Mouse (Mus musculus) heart, adult 2 months (tissue): Measurements from ENCODE around the gene Prpf39. TPM values are rescaled to one million over a fixed set of nuclear protein-coding genes. Genes with fewer than 3 reads are reported as not detected.

Experiments
- DNase-seq, 2 experiments: peaks; one replicate each; pipeline ENCODE4 v3.0.0; 2021
- H3K27ac ChIP-seq: fragments of 200-600 bp; 2 replicates; pipeline ENCODE4 v1.8.1; 2022
- H3K27me3 ChIP-seq: fragments of 200-500 bp; 2 replicates; pipeline ENCODE4 v1.6.1; 2012; ENCODE audit warnings: mild to moderate bottlenecking, low read length, inconsistent platforms, mixed read lengths; ENCODE audit not compliant: control insufficient read depth, insufficient read depth
- H3K36me3 ChIP-seq: fragments of 200-500 bp; 2 replicates; pipeline ENCODE4 v1.6.1; 2012; ENCODE audit warnings: low read length, inconsistent platforms; ENCODE audit not compliant: control insufficient read depth, insufficient read depth
- H3K4me1 ChIP-seq: fragments of 200-500 bp; 2 replicates; pipeline ENCODE4 v1.6.1; 2011; ENCODE audit warnings: low read length; ENCODE audit not compliant: control insufficient read depth, insufficient read depth
- H3K4me3 ChIP-seq: fragments of 200-600 bp; 2 replicates; pipeline ENCODE4 v1.8.1; 2022
- H3K79me2 ChIP-seq: fragments of 200-500 bp; replicated peaks from 2 replicates; pipeline ENCODE4 v1.6.1; 2012; ENCODE audit warnings: mild to moderate bottlenecking, inconsistent platforms, low read length, moderate library complexity, mixed read lengths; ENCODE audit not compliant: control insufficient read depth, insufficient read depth
- H3K9ac ChIP-seq: fragments of 200-500 bp; 2 replicates; pipeline ENCODE4 v1.6.1; 2012; ENCODE audit warnings: low read depth, mild to moderate bottlenecking, control low read depth, inconsistent platforms, low read length, mixed read lengths
- CTCF ChIP-seq: fragments of 200-600 bp; IDR thresholded peaks from 2 replicates; pipeline ENCODE4 v1.8.1; 2022; ENCODE audit warnings: antibody characterized with exemption, mild to moderate bottlenecking, moderate library complexity
- EP300 ChIP-seq: fragments of 200-500 bp; IDR thresholded peaks from 2 replicates; pipeline ENCODE4 v1.6.1; 2011; ENCODE audit warnings: low read depth, low read length, control low read depth; ENCODE audit not compliant: insufficient read depth
- POLR2A ChIP-seq: fragments of 200-500 bp; IDR thresholded peaks from 2 replicates; pipeline ENCODE4 v1.6.1; 2011; ENCODE audit warnings: mild to moderate bottlenecking, low read depth, low read length, control low read depth; ENCODE audit not compliant: insufficient read depth
- WGBS: fragments of 180-500 bp; shearing (Covaris S2); methylation state at CpG from one replicate; pipeline ENCODE4 v1.1.7; 2018; 5-methylcytosine and 5-hydroxymethylcytosine counted together
- intact Hi-C: fragments of 180-260 bp; cut with DNase I; formaldehyde crosslinking; loops from one replicate; pipeline ENCODE4 v1.15.1; 2025
- long read RNA-seq: library from polyadenylated mRNA; stranded (forward); transcript quantifications from one replicate; pipeline ENCODE4 v2.0.0, GENCODE M21; 2021
- polyA plus RNA-seq: library from polyadenylated mRNA; depleted of rRNA; stranded (reverse); fragments of >200 nt; gene quantifications from 2 replicates; pipeline ENCODE4 v1.2.3, GENCODE M21; 2012; rRNA removed
- total RNA-seq, 2 experiments: library from RNA; stranded (reverse); gene quantifications; 2 replicates each; pipeline ENCODE4 v1.2.3; 2021

Gene Prpf39
- total RNA-seq (10 to 100 TPM; 11.1 to 12.9 TPM), polyA plus RNA-seq (6.2 and 11.9 TPM in 2 replicates)
- long read RNA-seq, full-length matches to known transcripts = 3 of 5 reads
- long read RNA-seq, partial matches to known transcripts = 1 of 5 reads
- long read RNA-seq, other reads (novel, unspliced or antisense) = 1 of 5 reads

DNA sequence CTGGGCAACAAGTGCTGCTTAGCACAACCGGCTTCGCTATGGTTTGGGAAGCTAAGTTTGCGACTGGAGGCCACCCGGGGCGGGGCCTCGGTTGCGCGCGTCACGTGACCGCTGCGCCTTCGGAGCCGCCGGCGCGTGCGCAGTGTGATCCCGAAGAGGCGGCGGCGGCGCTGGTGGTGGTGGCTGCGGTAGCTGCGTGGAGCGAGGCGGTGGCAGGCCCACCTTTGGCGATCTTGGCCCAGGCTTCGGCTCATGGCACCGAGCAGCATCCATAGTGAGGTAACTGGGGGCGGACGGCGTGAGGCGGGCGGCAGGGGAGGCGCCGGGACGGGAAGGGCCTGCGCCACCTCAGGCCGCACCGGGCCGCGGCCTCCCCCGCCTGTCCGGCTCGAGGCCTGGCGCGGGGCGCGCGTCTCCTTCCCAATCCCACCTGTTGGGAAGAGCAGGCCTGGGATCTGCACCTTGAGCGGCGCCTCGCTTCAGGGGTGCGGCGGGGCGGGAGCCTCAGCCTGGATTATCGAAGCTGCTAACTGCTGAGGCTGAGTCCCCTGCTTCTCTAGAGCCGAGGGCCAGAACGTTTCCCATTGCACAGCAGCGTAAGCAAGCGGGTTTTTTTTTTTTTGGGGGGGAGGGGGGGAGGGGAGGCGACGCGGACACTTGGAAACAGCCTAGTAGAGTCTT, at the start of gene Prpf39:
Gene Prpf39 (plus strand): TSS at position 144 of the 681 bp plus-strand sequence.
- intact Hi-C loops = loop anchor here (5.0 kb wide), 2 partner anchors 36 to 69 kb away; partner anchors contain the start of genes Fkbp3, Klhl28 and Togaram1
- Histone ChIP-seq H3K27me3 (no peaks in the 10 kb centered on the region), H3K79me2 (peaks cover 7% of the 10 kb centered on the region), H3K36me3 (peaks cover 25% of the 10 kb centered on the region), H3K9ac (peak within 1 kb of the TSS; percentile 99), H3K4me3 (peak within 1 kb of the TSS; percentile 96), H3K27ac (peak within 1 kb of the TSS; percentile 96), H3K4me1 (peaks cover 11% of the 10 kb centered on the region)
- 1% methylated on average over 60 of the region's 65 CpGs for WGBS
- DNase-seq = peak; percentile 95 to 96
- TF ChIP-seq CTCF (no peak; the same call in 1 of the 2 replicates), POLR2A (peak; percentile 88; the same call in 1 of the 2 replicates)

- no peak for TF ChIP-seq POLR2A
- no peak for TF ChIP-seq CTCF
- DNase-seq = no peak
- intact Hi-C loops = no loop called here
- Histone ChIP-seq H3K9ac (no peak overlapping the region), H3K27ac (no peak overlapping the region), H3K36me3 (peaks cover 1% of the 10 kb centered on the region; the same call in 1 of the 2 replicates), H3K4me3 (no peak overlapping the region), H3K79me2 (no peaks in the 10 kb centered on the region), H3K27me3 (no peaks in the 10 kb centered on the region), H3K4me1 (no peaks in the 10 kb centered on the region)
- 85% methylated on average over 3 of the region's 3 CpGs for WGBS
Measured at GRCm38 (mm10) chr12:65007725-65008124, 28.4 kb upstream of the Prpf39 start.

DNA sequence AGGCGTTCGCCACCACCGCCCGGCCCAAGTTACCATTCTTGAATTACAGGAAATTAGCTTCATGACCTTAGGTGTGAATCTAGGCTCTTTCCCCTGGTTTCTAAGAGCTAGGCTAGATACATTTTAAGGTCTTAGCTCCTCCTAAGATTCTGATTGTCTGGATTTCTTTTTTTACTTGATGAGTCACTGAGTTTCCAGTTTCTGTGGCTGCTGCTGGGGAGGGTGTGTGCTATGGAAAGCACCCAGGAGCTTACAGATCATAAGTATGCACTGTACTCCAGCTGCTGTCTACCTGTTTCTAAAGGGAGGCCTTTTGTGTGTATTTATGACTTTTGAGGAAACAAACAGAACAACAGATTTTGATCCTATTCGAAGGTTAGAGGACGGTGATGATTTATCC, 13.3 kb upstream of the Prpf39 start:
- WGBS = 98% methylated on average over 6 of the region's 6 CpGs
- Histone ChIP-seq H3K4me1 (no peaks in the 10 kb centered on the region), H3K27me3 (no peaks in the 10 kb centered on the region), H3K4me3 (no peak overlapping the region), H3K79me2 (no peaks in the 10 kb centered on the region), H3K27ac (no peak overlapping the region), H3K9ac (no peak overlapping the region), H3K36me3 (peaks cover 4% of the 10 kb centered on the region; the same call in 1 of the 2 replicates)
- DNase-seq = no peak
- intact Hi-C loops = no loop called here
- TF ChIP-seq EP300 (no peak), POLR2A (no peak), CTCF (no peak)

- no peak for DNase-seq
- 45% methylated on average over 8 of the region's 8 CpGs for WGBS
- intact Hi-C loops = loop anchor here (5.0 kb wide), 2 partner anchors 36 to 69 kb away; partner anchors contain the start of genes Fkbp3, Klhl28 and Togaram1
- Histone ChIP-seq H3K79me2 (peaks cover 7% of the 10 kb centered on the region), H3K4me1 (peaks cover 11% of the 10 kb centered on the region), H3K36me3 (peaks cover 24% of the 10 kb centered on the region), H3K9ac (peak overlapping the region; percentile 10; the same call in 1 of the 2 replicates), H3K27ac (peak overlapping the region; percentile 96), H3K27me3 (no peaks in the 10 kb centered on the region), H3K4me3 (peak overlapping the region; percentile 96)
- TF ChIP-seq CTCF (no peak), EP300 (no peak), POLR2A (no peak)
Measured at GRCm38 (mm10) chr12:65035839-65036189, 319 bp upstream of the Prpf39 start.

- H3K27ac ChIP-seq = peak overlapping the region; percentile 96
- intact Hi-C loops = loop anchor here (5.0 kb wide), 2 partner anchors 35 to 70 kb away; partner anchors contain the start of genes Fkbp3, Klhl28 and Togaram1
- peaks cover 11% of the 10 kb centered on the region for H3K4me1 ChIP-seq
- H3K79me2 ChIP-seq = peaks cover 7% of the 10 kb centered on the region
- H3K9ac ChIP-seq = no peak overlapping the region; the same call in 1 of the 2 replicates
- peak overlapping the region; percentile 96 for H3K4me3 ChIP-seq
- TF ChIP-seq POLR2A (no peak), CTCF (no peak), EP300 (no peak)
- no peaks in the 10 kb centered on the region for H3K27me3 ChIP-seq
- 4% methylated on average over 18 of the region's 18 CpGs for WGBS
- H3K36me3 ChIP-seq = peaks cover 25% of the 10 kb centered on the region
- DNase-seq = no peak
Measured at GRCm38 (mm10) chr12:65036892-65037545, 886 bp downstream of the Prpf39 start.
